ENCODE assay signal across 24 mouse cellular contexts in the genomic region with DNA sequence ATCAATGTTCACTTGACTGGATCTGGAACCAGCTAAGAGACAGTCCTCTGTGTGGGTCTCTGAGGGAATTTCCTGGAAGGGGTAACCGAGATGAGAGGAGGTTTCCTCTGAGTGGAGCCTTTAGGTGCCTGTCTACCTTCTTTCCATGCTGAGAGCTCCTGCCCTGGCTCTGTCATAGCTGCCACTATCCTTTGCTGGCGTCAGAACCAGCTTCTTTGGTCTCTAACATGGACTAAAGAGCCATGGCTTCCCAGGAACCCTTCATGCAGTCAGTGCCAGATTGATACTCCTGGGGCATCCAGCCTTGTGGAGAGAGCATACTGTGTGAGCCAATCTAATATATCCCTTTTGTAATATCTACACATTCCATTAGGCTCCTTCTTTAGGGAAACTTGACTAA.
DNase-seq lines count a peak whose midpoint lies in the region; ATAC-seq and TF ChIP-seq lines count a peak whose summit lies in the region.
"Had no signal": no experiment of that assay in that cellular context is flagged by ENCODE, and none has a peak within 500 bp of the region (broad histone marks: within the 10 kb centered on the region; RNA-seq: fewer than 3 reads in every experiment).

No protein-coding gene starts in this region.

- no peaks in the 10 kb centered on the region for H3K36me3 ChIP-seq in heart, embryonic 15.5 days
- no peaks in the 10 kb centered on the region for H3K36me3 ChIP-seq in kidney, embryonic 16.5 days (ENCODE audit: insufficient read depth, low read length)
- no peaks in the 10 kb centered on the region for H3K36me3 ChIP-seq in embryonic facial prominence, embryonic 10.5 days (replicated peaks)
- no peaks in the 10 kb centered on the region for H3K36me3 ChIP-seq in limb, embryonic 12.5 days
- H3K36me3 ChIP-seq in hindbrain, postnatal 0 days (ENCODE audit: insufficient read depth, low read length), result no peaks in the 10 kb centered on the region
- H3K36me3 ChIP-seq: heart, embryonic 12.5 days; hindbrain, embryonic 10.5 days; hindbrain, embryonic 15.5 days had no signal

- no peak for ATAC-seq in heart, embryonic 15.5 days (replicated peaks; ENCODE audit: insufficient number of reproducible peaks, insufficient read depth, low FRiP score, low read depth)
- ATAC-seq in kidney, embryonic 16.5 days (ENCODE audit: low FRiP score, low TSS enrichment), result no peak
- ATAC-seq in limb, embryonic 12.5 days (ENCODE audit: insufficient number of reproducible peaks, insufficient read depth, low FRiP score, low TSS enrichment, low read depth), result no peak
- no peak for ATAC-seq in hindbrain, postnatal 0 days
- ATAC-seq in megakaryocyte, adult 5-6 weeks (ENCODE audit: poor library complexity, severe bottlenecking), result no peak
- ATAC-seq: activated CD4-positive, CD25-positive, alpha-beta regulatory T cell, adult 4 months; forebrain, embryonic 14.5 days had no signal

- no peak overlapping the region for H3K9ac ChIP-seq in heart, embryonic 15.5 days
- H3K9ac ChIP-seq in kidney, embryonic 16.5 days (replicated peaks; ENCODE audit: low read length), result no peak overlapping the region
- H3K9ac ChIP-seq in limb, embryonic 12.5 days (replicated peaks), result no peak overlapping the region
- no peak overlapping the region for H3K9ac ChIP-seq in hindbrain, postnatal 0 days (replicated peaks; ENCODE audit: low read length)
- H3K9ac ChIP-seq: heart, embryonic 12.5 days; hindbrain, embryonic 15.5 days had no signal

- peaks cover 40% of the 10 kb centered on the region for H3K4me1 ChIP-seq in heart, embryonic 15.5 days (replicated peaks)
- peaks cover 52% of the 10 kb centered on the region for H3K4me1 ChIP-seq in kidney, embryonic 16.5 days (ENCODE audit: insufficient read depth, low read length)
- peaks cover 51% of the 10 kb centered on the region for H3K4me1 ChIP-seq in embryonic facial prominence, embryonic 10.5 days
- peaks cover 40% of the 10 kb centered on the region for H3K4me1 ChIP-seq in limb, embryonic 12.5 days (replicated peaks)
- 0 out of 2 replicates have a peak, but pooled peaks cover 3% of the 10 kb centered on the region for H3K4me1 ChIP-seq in hindbrain, postnatal 0 days (ENCODE audit: insufficient read depth, low read length)

- intact Hi-C loops in heart, postnatal 14 days (cut with DNase I), result no loop called here

- no peak overlapping the region for H3K4me3 ChIP-seq in heart, embryonic 15.5 days
- no peak overlapping the region for H3K4me3 ChIP-seq in kidney, embryonic 16.5 days (ENCODE audit: low read length)
- no peak overlapping the region for H3K4me3 ChIP-seq in embryonic facial prominence, embryonic 10.5 days
- H3K4me3 ChIP-seq in limb, embryonic 12.5 days (replicated peaks), result no peak overlapping the region
- H3K4me3 ChIP-seq in hindbrain, postnatal 0 days (ENCODE audit: low read length), result no peak overlapping the region
- H3K4me3 ChIP-seq: heart, embryonic 12.5 days; hindbrain, embryonic 10.5 days; hindbrain, embryonic 15.5 days had no signal

- H3K27me3 ChIP-seq in heart, embryonic 15.5 days, result no peaks in the 10 kb centered on the region
- no peaks in the 10 kb centered on the region for H3K27me3 ChIP-seq in kidney, embryonic 16.5 days (ENCODE audit: insufficient read depth, low read length)
- H3K27me3 ChIP-seq in embryonic facial prominence, embryonic 10.5 days (replicated peaks; ENCODE audit: low read depth, poor library complexity, severe bottlenecking), result peaks cover 14% of the 10 kb centered on the region; the same call in 1 of the 2 replicates
- 0 out of 2 replicates have a peak, but pooled peaks cover 2% of the 10 kb centered on the region for H3K27me3 ChIP-seq in limb, embryonic 12.5 days
- H3K27me3 ChIP-seq in hindbrain, postnatal 0 days (ENCODE audit: insufficient read depth, low read length), result no peaks in the 10 kb centered on the region
- H3K27me3 ChIP-seq: heart, embryonic 12.5 days; hindbrain, embryonic 15.5 days had no signal

- no peak for DNase-seq in heart, postnatal 14 days
- no peak for DNase-seq in kidney, postnatal 14 days
- DNase-seq in embryonic facial prominence, embryonic 10.5 days (ENCODE audit: low spot score), result no peak
- no peak for DNase-seq in hindbrain, postnatal 0 days (ENCODE audit: low spot score)
- DNase-seq: adrenal gland, adult 2 months; adrenal gland, postnatal 36 days; B cell, adult 2 months; cerebellum, adult 2 months; cerebellum, postnatal 25 days; kidney, adult 8-10 months; midbrain, embryonic 14.5 days; retina, postnatal 1 day; right cerebral cortex, postnatal 14 days had no signal

- WGBS in heart, embryonic 15.5 days, result 84% methylated on average over 2 of the region's 2 CpGs
- WGBS in kidney, embryonic 16.5 days, result 89% methylated on average over 2 of the region's 2 CpGs
- WGBS in embryonic facial prominence, embryonic 10.5 days, result 80% methylated on average over 2 of the region's 2 CpGs
- 84% methylated on average over 2 of the region's 2 CpGs for WGBS in limb, embryonic 12.5 days
- 88% methylated on average over 2 of the region's 2 CpGs for WGBS in hindbrain, postnatal 0 days

- no peak for TF ChIP-seq CTCF in hindbrain, postnatal 0 days (IDR thresholded peaks at IDR 0.05; ENCODE audit: low read depth)

- H3K27ac ChIP-seq in heart, embryonic 15.5 days, result peak overlapping the region; percentile 12; the same call in 1 of the 2 replicates
- peak overlapping the region; percentile 56; the same call in 1 of the 2 replicates for H3K27ac ChIP-seq in kidney, embryonic 16.5 days (ENCODE audit: low read length)
- peak overlapping the region; percentile 67; the same call in 1 of the 2 replicates for H3K27ac ChIP-seq in embryonic facial prominence, embryonic 10.5 days (replicated peaks)
- H3K27ac ChIP-seq in limb, embryonic 12.5 days, result peak overlapping the region; percentile 24; the same call in 1 of the 2 replicates
- no peak overlapping the region for H3K27ac ChIP-seq in hindbrain, postnatal 0 days
- H3K27ac ChIP-seq: hindbrain, embryonic 10.5 days; macrophage had no signal

- H3K9me3 ChIP-seq in heart, embryonic 15.5 days (replicated peaks), result no peaks in the 10 kb centered on the region
- H3K9me3 ChIP-seq in kidney, embryonic 16.5 days (ENCODE audit: low read length), result no peaks in the 10 kb centered on the region
- H3K9me3 ChIP-seq in embryonic facial prominence, embryonic 10.5 days, result no peaks in the 10 kb centered on the region
- H3K9me3 ChIP-seq in limb, embryonic 12.5 days, result no peaks in the 10 kb centered on the region
- no peaks in the 10 kb centered on the region for H3K9me3 ChIP-seq in hindbrain, postnatal 0 days (ENCODE audit: low read length)
- H3K9me3 ChIP-seq: heart, embryonic 12.5 days; hindbrain, embryonic 10.5 days; hindbrain, embryonic 15.5 days had no signal

- no peak overlapping the region for H3K4me2 ChIP-seq in heart, embryonic 15.5 days
- no peak overlapping the region for H3K4me2 ChIP-seq in kidney, embryonic 16.5 days (replicated peaks; ENCODE audit: low read depth, low read length)
- H3K4me2 ChIP-seq in limb, embryonic 12.5 days, result no peak overlapping the region
- no peak overlapping the region for H3K4me2 ChIP-seq in hindbrain, postnatal 0 days (ENCODE audit: low read depth, low read length)
- H3K4me2 ChIP-seq: heart, embryonic 12.5 days; hindbrain, embryonic 15.5 days; liver, embryonic 11.5 days had no signal
